Mouse (Mus musculus) liver, postnatal 0 days (tissue): ENCODE measurements around the gene Rpf1. TPM values are rescaled to one million over a fixed set of nuclear protein-coding genes. Genes with fewer than 3 reads are reported as not detected.
A peak's percentile ranks its signal among the peaks of the same experiment; 100 is the strongest.

Source experiments
- ATAC-seq: fragments of 200-750 bp; cut with Nextera tagmentation; 2 replicates; pipeline ENCODE4 v1.8.0; 2017; ENCODE audit warnings: mild to moderate bottlenecking, moderate library complexity
- DNase-seq: peaks from one replicate; pipeline ENCODE4 v3.0.0-alpha.2; 2016
- H3K27ac ChIP-seq: fragments of 300-500 bp; sonication (generic); 2 replicates; pipeline ENCODE4 v1.5.1; 2014; ENCODE audit warnings: antibody characterized with exemption, moderate library complexity, mild to moderate bottlenecking, low read depth
- H3K27me3 ChIP-seq: fragments of 300-500 bp; sonication (generic); 2 replicates; pipeline ENCODE4 v1.6.1; 2014; ENCODE audit warnings: low read length, control low read depth, mixed read lengths; ENCODE audit not compliant: insufficient read depth
- H3K36me3 ChIP-seq: fragments of 300-500 bp; sonication (generic); replicated peaks from 2 replicates; pipeline ENCODE4 v1.6.1; 2014; ENCODE audit warnings: mild to moderate bottlenecking, control low read depth, low read length, moderate library complexity, mixed read lengths; ENCODE audit not compliant: insufficient read depth
- H3K4me1 ChIP-seq: fragments of 300-500 bp; sonication (generic); 2 replicates; pipeline ENCODE4 v1.6.1; 2014; ENCODE audit warnings: antibody characterized with exemption, mild to moderate bottlenecking, control low read depth; ENCODE audit not compliant: insufficient read depth
- H3K4me2 ChIP-seq: fragments of 300-500 bp; sonication (generic); 2 replicates; pipeline ENCODE4 v1.6.1; 2014; ENCODE audit warnings: low read depth, mild to moderate bottlenecking, low read length, moderate library complexity, mixed read lengths
- H3K4me3 ChIP-seq: fragments of 300-500 bp; sonication (generic); 2 replicates; pipeline ENCODE4 v1.5.1; 2014; ENCODE audit warnings: low read depth, low read length
- H3K9ac ChIP-seq: fragments of 300-500 bp; sonication (generic); replicated peaks from 2 replicates; pipeline ENCODE4 v1.6.1; 2014; ENCODE audit warnings: mild to moderate bottlenecking, moderate library complexity
- H3K9me3 ChIP-seq: fragments of 300-500 bp; sonication (generic); 2 replicates; pipeline ENCODE4 v1.6.1; 2016; ENCODE audit warnings: mild to moderate bottlenecking, control low read depth, low read length, mixed read lengths
- CTCF ChIP-seq: sonication (generic); IDR thresholded peaks from 2 replicates; pipeline ENCODE4 v1.5.1; 2016; ENCODE audit warnings: antibody characterized with exemption, low read depth
- EP300 ChIP-seq: IDR thresholded peaks from 2 replicates; pipeline ENCODE4 v1.6.1; 2016; ENCODE audit warnings: antibody characterized with exemption, low read depth, mild to moderate bottlenecking
- WGBS: fragments of 180-500 bp; shearing (Covaris S2); extraction: QIAGEN DNeasy Blood & Tissue Kit; methylation state at CpG from one replicate; pipeline ENCODE4 v1.1.7; 2014; ENCODE audit not compliant: insufficient replicate concordance; 5-methylcytosine and 5-hydroxymethylcytosine counted together
- polyA plus RNA-seq: library from polyadenylated mRNA; unstranded; fragments of >200 nt; fragmentation: Nextera tagmentation; extraction: Ambion mirVana; gene quantifications from 2 replicates; pipeline ENCODE4 v1.2.1, GENCODE M21; 2015

Rpf1 gene
- polyA plus RNA-seq, 1 experiment from 2014 or later, result 24.6 TPM

GRCm38 (mm10) chr3:146567366-146567765 is 46.1 kb upstream of the Rpf1 start:
- Histone ChIP-seq H3K4me1 (peaks cover 5% of the 10 kb centered on the region; the same call in 1 of the 2 replicates), H3K36me3 (no peaks in the 10 kb centered on the region), H3K9me3 (no peaks in the 10 kb centered on the region), H3K4me2 (no peak overlapping the region), H3K9ac (0 out of 2 replicates have a peak overlapping the region, but pooled peaks have one; percentile 22), H3K27ac (peak overlapping the region; percentile 81; the same call in 1 of the 2 replicates), H3K27me3 (no peaks in the 10 kb centered on the region), H3K4me3 (no peak overlapping the region)
- 73% methylated on average over 7 of the region's 7 CpGs for WGBS
- DNase-seq (no peak), ATAC-seq (no peak)
- TF ChIP-seq CTCF, result no peak
- TF ChIP-seq EP300, result no peak

DNA sequence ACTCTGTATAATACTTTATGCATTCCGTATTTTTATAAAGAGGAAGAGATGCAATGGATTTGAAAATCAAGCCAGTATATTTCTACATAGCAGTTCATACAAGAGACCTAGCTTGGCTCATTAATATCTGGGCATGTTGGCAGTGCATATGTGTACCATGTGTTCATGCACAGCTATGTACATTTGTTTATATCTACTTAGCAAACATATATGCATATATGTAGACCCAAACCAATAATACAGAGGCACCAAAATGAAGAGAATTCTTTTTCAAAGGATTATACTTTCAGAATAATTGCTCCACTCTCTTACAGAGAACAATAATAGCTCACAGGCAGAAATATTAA is 43.8 kb upstream of the Rpf1 start:
- ATAC-seq (no peak), DNase-seq (no peak)
- no peak overlapping the region for H3K4me3 ChIP-seq
- 83% methylated on average over 1 of the region's 1 CpGs for WGBS
- H3K27me3 ChIP-seq, result no peaks in the 10 kb centered on the region
- no peaks in the 10 kb centered on the region for H3K9me3 ChIP-seq
- no peaks in the 10 kb centered on the region for H3K36me3 ChIP-seq
- no peak overlapping the region for H3K9ac ChIP-seq
- no peak overlapping the region for H3K27ac ChIP-seq
- H3K4me1 ChIP-seq, result peaks cover 5% of the 10 kb centered on the region; the same call in 1 of the 2 replicates
- H3K4me2 ChIP-seq, result no peak overlapping the region
- TF ChIP-seq EP300, result no peak
- TF ChIP-seq CTCF, result no peak

DNA sequence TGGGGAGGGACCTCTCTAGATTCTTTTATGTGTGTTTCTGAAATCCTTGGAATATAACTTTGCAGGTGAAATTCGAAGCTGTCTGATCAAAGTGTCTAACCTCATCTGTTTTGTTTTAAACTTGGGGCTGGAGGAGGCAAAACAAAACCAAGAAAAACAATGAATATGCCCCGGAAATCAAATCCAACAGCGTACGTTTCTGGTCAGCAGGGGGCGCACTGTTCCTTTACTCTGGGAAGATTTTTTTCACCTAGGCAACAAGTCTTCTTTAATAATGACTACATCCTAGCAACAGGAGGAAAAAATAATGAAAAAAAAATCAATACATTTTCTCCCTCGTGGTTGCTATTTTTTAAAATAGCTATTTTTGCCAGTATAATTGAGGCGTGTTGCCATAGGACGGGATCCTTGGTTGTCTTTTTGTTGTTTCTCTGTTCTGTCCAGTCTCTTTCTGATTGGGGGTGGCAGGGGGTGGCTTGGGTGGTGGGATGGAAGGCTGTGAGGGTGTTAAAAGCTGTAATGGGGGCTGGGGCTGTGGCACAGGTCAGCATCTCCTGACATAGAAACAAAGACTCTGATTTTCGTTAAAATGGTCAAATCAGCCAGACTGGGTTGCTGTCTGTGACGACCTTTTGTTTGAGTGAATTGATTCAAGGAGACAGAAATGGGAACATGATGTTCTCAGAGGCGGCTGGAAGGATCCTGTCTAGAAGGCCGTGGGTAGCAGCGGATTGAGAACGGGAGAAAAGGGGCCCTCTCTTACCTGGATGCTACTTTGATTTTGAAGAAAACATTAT is 43.2 kb upstream of the Rpf1 start:
- H3K27me3 ChIP-seq, result no peaks in the 10 kb centered on the region
- WGBS, result 43% methylated on average over 14 of the region's 14 CpGs
- H3K4me3 ChIP-seq, result no peak overlapping the region
- peaks cover 5% of the 10 kb centered on the region; the same call in 1 of the 2 replicates for H3K4me1 ChIP-seq
- H3K9ac ChIP-seq, result no peak overlapping the region
- no peaks in the 10 kb centered on the region for H3K36me3 ChIP-seq
- peak; percentile 81 for TF ChIP-seq CTCF
- no peak for TF ChIP-seq EP300
- no peaks in the 10 kb centered on the region for H3K9me3 ChIP-seq
- H3K4me2 ChIP-seq, result peak overlapping the region; percentile 37; the same call in 1 of the 2 replicates
- no peak overlapping the region for H3K27ac ChIP-seq
- DNase-seq (peak; percentile 85), ATAC-seq (no peak)

- no peak overlapping the region for H3K4me3 ChIP-seq
- 0 out of 2 replicates have a peak, but pooled peaks cover under 1% of the 10 kb centered on the region for H3K4me1 ChIP-seq
- no peak for DNase-seq
- no peak overlapping the region for H3K9ac ChIP-seq
- no peak for ATAC-seq
- H3K27me3 ChIP-seq, result no peaks in the 10 kb centered on the region
- 86% methylated on average over 7 of the region's 7 CpGs for WGBS
- H3K36me3 ChIP-seq, result no peaks in the 10 kb centered on the region
- no peak overlapping the region for H3K4me2 ChIP-seq
- no peaks in the 10 kb centered on the region for H3K9me3 ChIP-seq
- TF ChIP-seq CTCF (no peak), EP300 (no peak)
- no peak overlapping the region for H3K27ac ChIP-seq
Measured at GRCm38 (mm10) chr3:146562936-146563335, 41.7 kb upstream of the Rpf1 start.

DNA sequence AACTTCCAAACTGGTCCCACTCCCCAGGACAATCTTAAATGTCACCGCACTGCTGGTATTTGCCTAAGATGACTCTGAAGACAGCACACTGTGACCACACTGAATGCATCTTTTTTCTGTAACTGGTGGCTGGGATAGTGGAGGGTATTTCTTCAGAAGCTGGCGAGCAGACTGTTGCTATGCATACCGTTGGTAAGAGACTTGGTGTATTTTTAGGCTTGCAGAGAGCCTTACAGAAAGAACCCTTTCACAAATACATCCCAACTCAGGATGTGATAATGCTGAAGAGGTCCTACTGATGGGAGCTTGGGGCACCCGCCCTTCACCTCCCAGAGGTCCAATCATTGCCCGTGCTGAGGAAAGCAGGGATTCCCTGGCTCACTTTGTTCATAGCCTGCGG is 36.3 kb upstream of the Rpf1 start:
- DNase-seq (no peak), ATAC-seq (no peak)
- no peaks in the 10 kb centered on the region for H3K9me3 ChIP-seq
- no peak overlapping the region for H3K27ac ChIP-seq
- WGBS, result 85% methylated on average over 6 of the region's 6 CpGs
- TF ChIP-seq EP300, result no peak
- TF ChIP-seq CTCF, result no peak
- no peaks in the 10 kb centered on the region for H3K27me3 ChIP-seq
- no peak overlapping the region for H3K4me3 ChIP-seq
- H3K9ac ChIP-seq, result no peak overlapping the region
- no peak overlapping the region for H3K4me2 ChIP-seq
- no peaks in the 10 kb centered on the region for H3K36me3 ChIP-seq
- no peaks in the 10 kb centered on the region for H3K4me1 ChIP-seq

- Histone ChIP-seq H3K4me3 (no peak overlapping the region), H3K4me2 (no peak overlapping the region), H3K27ac (no peak overlapping the region), H3K27me3 (no peaks in the 10 kb centered on the region), H3K9ac (no peak overlapping the region), H3K4me1 (no peaks in the 10 kb centered on the region), H3K9me3 (no peaks in the 10 kb centered on the region), H3K36me3 (no peaks in the 10 kb centered on the region)
- no peak for TF ChIP-seq EP300
- peak; percentile 23; the same call in 1 of the 2 replicates for TF ChIP-seq CTCF
- DNase-seq (no peak), ATAC-seq (no peak)
- 67% methylated on average over 1 of the region's 1 CpGs for WGBS
Measured at GRCm38 (mm10) chr3:146556567-146556966, 35.3 kb upstream of the Rpf1 start.
